Mouse (Mus musculus): ENCODE measurements at regions not wholly inside any gene's neighbourhood (a gene's known extent, or its start where the extent isn't known, plus 50 kb on each side); places are given as distances from the start of the nearest gene placed in this dataset.

- DNase-seq = no peak
Measured at GRCm38 (mm10) chr7:76146385-76146784, 83.3 kb upstream of the Agbl1 start.

- DNase-seq = no peak
Measured at GRCm38 (mm10) chr7:76156869-76157268, 72.8 kb upstream of the Agbl1 start.

- DNase-seq = no peak
Measured at GRCm38 (mm10) chr7:76164191-76164590, 65.5 kb upstream of the Agbl1 start.

GRCm38 (mm10) chr7:76164735-76165630 is 64.7 kb upstream of the Agbl1 start:
- no peak for DNase-seq

GRCm38 (mm10) chr7:76170481-76170880 is 59.2 kb upstream of the Agbl1 start:
- no peak for DNase-seq

GRCm38 (mm10) chr7:76176235-76176634 is 53.5 kb upstream of the Agbl1 start:
- no peak for DNase-seq

- DNase-seq = no peak
Measured at GRCm38 (mm10) chr7:76177420-76177819, 52.3 kb upstream of the Agbl1 start.
